Mouse (Mus musculus) mature B cell (primary cell): ENCODE measurements around the gene Dcxr.
"Not testable (repeated sequence)": the region's sequence is repeated elsewhere in the genome, so short reads cannot be mapped to it uniquely, and the experiment has no call there.

Experiments
- in situ Hi-C: fragments of 300-500 bp; cut with MboI; formaldehyde crosslinking; loops from 2 replicates; pipeline ENCODE4 v1.14.3; 2019

Gene Dcxr

DNA sequence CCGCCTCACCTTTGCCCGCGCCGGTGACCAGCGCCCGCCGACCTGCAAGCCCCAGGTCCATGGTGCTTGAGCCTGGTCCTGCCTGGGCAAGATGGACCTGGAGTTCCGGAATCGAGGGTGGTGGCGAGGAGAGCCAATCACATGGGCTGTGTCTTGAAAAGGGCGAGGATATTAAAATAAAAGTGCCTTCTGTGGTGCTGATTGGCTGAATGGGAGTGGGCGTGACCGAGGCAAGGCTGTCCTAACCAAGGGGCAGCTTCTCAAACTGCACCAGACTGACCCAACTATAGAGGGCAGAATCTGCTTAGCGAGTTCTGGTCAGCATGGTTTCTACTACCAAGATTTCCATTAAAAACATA is at the start of gene Dcxr:
TSS of gene Dcxr (minus strand) at position 113 of the 359 bp plus-strand sequence.
- in situ Hi-C loops: no loop called here

DNA sequence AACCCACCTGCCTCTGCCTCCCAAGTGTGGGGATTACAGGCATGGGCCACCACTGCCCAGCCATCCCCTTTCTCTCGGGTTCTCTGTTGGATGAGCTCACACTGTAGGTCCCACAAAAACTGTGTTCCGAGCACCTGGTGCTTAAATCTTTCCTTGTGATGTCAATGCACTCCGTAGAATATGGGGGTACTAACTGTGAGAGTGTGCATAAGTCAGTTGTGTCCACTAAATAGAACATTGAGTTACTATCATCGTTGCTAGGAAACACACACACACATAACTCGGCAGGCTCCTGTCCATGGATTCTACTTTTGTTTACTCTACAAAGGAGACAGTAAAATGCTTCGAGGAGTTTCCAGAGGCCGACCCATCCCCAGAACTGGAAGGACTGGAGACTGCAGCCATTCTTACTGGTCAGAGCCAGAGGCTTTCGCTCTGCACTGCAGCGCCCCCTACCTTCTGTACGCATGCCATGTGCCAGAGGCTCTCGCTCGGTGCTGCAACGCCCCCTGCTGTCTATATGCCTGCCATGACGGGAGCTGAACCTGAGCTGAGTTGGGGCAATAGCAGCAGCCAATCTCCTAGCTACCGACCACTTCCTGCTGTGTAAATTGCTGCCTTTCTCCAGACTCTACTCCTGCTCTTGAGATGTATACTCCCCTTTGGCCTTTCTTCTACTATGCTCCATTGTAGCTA is 48.8 kb upstream of the Dcxr start:
- in situ Hi-C loops: no loop called here

DNA sequence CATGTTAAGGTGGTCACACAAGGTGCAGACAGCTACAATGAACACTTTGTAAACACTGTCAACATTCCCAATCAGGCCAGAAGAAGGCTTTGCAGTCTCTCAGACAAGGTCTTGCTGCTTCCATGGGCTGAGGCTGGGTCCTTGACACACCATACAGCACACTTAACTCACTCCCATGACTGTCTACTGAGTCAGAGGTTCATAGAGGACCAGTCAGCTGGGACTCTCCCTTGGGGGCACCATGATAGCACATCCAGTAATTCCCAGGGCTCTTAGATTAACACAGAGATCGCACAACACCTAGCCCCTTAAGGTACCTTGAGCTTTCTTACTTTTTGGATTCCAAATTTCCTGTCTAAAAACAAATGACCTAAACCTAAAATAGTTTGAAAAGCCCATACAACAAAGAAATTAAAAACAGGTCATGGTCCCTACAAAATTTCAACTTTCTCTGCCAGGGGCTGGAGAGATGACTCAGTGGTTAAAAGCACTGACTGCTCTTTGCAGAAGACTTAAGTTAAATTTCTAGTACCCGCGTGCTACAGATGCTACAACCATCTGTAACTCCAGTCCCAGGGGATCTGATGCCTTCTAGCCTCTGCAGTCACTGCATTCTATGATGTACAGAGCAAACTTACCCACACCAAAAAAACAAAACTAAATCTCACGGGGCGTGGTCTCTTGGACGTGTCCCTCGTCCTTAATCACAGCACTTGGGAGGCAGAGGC is 46.5 kb upstream of the Dcxr start:
- in situ Hi-C loops: no loop called here

DNA sequence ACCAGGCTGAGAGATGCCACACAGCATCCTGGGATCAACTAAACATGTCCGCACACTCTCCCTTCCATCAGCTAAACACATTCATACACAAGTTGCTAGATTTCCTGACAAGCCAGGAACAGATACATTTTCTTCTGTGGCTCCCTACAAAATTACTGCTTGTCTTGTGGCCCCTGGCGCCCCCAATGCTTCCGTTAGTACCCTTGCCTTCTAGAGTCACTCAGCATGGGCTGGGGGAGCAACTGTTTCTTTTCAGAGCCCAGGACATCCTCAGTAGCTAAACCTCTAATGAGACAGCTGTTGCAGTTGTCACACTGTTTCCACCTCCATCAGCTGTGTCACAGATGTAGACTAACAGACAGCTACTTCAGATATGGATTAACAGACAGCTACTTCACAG is 45.7 kb upstream of the Dcxr start:
- in situ Hi-C loops: no loop called here

DNA sequence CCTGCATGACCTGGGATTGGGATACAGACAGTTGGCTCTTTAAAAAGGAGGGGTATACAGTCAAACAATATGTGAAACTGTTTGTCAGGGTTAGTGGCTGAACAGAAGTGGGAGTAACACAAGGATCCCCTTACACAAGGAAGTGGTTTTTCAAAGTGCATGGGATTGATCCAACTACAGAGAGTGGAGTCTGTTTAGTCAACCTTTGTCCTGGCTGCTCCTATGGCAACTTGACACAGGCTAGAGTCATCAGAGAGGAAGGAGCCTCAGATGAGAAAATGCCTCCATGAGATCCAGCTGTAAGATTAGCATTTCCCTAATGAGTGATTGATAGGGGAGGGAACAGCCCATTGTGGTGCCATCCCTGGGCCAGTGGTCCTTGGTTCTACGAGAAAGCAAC is 41.1 kb upstream of the Dcxr start:
- in situ Hi-C loops: no loop called here

DNA sequence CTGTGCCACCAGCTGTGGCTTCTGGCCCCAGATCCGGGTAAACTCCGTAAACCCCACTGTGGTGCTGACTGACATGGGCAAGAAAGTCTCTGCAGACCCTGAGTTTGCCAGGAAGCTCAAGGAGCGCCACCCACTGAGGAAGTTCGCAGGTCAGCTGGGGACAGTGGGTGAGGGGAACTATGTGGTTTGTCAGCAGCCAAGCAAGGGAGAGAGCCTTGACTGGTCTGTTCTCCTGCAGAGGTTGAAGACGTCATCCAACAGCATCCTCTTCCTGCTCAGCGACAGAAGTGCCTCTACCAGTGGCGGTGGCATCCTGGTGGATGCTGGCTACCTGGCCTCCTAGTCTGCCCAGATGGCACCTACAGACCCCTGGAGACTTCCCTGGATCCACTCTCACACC is 39.9 kb upstream of the Dcxr start:
- in situ Hi-C loops: not testable (repeated sequence)

DNA sequence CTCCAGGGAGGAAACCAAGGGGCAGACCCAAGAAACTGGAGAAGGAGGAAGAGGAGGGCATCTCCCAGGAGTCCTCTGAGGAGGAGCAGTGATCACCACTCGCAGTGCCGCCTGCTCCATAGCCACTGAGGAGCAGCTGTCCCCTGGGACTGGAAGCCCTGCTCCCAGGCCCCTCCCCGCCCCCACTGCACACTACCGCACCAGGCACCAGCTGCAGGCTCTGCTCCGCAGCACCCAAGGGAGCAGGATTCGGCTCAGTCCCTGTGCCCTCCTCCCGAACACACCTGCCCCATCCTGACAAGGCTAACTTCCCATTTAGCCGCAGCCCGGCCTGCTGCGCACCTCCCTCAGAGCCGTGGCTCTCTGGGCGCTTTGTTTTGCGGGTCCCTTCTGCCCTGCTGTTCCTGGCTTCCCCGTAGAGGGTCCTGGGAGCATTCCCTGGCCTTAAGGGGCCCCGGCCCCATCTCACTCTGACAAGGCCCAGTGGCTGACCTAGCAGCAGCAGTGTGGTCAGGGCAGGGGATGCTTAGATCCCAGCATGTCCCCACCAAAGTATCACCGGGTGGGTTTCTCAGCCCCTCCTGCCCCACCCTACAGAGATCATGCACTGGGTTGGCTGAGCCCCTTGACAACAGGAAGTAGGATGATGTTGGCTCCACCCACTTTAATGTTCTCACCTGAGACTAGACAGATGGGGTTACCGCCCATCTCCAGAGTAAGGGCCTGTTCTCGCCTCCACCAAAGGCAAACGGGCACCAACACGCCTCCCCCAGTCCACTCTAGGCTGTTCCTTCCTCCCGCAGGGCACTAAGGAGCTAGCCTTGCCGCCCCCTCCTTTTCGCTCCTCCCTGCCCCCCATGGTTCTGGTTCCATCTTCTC is 36.3 kb upstream of the Dcxr start:
- in situ Hi-C loops: not testable (repeated sequence)

DNA sequence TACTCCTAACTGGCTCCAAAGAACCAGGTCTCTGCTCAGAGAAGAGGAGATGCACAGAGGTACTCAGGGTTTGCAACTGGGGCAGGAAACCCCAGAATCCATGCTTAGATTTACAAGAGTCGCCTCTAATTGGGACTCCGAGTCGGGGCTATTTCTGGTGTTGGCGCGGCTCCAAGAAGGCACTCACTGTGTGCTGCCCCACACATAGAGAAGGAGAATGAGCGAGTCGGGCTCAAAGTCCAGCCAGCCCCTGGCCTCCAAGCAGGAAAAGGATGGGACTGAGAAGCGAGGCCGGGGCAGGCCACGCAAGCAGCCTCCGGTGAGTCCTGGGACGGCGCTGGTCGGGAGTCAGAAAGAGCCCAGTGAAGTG is 35.6 kb upstream of the Dcxr start, which contains the start of gene Hmga1b:
TSS of gene Hmga1b (plus strand) at position 123 of the 370 bp plus-strand sequence.
- in situ Hi-C loops: not testable (repeated sequence)

DNA sequence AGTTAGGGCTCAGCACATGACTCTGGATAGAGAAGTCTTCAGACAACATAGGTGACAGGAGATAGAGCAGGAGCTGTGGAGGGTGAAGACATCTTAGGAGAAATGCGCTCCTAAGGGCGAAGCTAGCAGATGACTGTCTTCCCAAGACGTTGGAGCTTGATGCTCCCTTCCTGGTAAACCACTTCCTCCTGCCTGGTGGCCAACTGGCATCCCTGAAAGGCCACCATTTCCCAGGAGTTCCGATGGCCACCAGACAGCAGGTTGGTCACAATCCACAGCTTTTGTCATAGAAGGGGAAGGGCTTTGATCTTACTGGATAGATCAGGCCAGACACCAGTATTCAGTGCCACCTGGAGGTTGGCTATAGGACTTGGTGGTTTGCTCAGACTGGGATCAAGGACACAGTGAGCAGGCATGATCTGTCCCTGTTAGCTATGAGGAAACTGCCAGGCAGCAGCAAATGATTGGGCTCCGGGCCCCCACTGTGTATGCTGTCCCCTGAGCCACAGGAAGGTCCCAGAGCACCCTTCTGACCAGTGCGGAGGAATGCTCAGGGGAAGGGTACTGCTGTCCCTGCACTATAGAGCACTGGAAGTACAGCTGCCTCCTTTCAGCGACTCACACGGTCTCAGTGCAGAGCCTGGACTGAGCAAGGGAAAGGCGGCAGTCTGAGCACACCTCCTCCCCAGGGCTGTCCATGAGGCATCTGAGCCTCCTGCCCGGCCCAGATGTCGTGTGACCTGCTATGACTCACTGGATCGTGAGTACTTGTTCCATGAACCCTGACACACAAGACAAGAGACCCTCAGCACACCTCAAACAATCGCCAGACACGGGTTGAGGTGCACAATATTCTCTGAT is 35.0 kb upstream of the Dcxr start:
- in situ Hi-C loops: no loop called here

DNA sequence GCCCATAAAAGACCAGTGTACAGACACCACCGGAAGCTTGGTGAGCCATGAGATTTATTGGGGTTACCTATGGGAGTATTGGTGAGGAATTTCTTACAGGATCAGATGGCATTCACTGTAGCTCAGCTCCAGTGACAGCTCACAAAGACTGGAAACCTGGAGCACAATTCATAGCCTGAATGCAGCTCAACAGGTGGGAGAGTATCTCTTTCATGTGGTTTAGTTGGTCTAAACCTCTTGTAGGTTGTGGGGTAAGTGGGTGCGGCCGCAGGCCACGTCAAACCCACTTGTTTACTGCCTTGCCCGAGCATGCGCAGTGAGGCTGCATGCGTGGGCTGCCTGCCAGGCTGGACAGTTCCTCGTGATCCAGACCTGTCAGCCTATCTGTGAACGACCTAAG is 33.2 kb upstream of the Dcxr start:
- in situ Hi-C loops: no loop called here

DNA sequence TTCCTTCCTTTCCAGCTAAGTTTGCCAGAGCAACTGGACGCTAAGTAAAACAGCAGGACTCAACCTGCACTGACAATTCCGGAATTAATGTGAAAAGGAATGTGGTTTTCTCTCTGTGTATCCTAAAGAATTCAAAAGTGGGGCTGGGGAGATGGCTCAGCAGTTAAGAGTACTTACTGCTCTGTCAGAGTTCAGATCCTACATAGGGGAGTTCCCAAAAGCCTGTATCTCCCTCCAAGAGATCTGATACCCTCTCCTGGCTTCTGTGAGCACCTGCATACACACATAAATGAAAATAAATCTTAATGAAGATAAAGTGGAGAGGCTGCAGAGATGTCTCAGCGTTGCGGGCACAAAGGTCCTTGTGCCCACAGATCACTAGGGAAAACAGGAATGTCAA is 24.5 kb upstream of the Dcxr start:
- in situ Hi-C loops: no loop called here

DNA sequence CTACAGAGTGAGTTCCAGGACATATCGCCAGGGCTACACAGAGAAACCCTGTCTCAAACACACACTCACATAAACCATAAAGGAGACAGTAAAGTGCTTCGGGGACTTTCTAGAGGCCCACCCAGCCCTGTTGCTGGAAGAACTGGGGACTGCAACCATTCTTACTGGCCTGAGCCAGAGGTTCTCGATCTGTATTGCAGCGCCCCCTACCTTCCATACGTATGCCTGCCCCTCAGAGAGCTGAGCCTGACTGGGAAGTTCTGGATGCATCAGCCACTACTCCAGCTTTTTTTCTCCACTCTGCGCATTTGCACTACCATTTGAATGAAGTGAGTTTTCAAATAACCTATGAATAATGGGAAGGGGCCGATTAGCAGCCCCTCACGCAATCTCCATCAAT is 22.3 kb upstream of the Dcxr start:
- in situ Hi-C loops: no loop called here

DNA sequence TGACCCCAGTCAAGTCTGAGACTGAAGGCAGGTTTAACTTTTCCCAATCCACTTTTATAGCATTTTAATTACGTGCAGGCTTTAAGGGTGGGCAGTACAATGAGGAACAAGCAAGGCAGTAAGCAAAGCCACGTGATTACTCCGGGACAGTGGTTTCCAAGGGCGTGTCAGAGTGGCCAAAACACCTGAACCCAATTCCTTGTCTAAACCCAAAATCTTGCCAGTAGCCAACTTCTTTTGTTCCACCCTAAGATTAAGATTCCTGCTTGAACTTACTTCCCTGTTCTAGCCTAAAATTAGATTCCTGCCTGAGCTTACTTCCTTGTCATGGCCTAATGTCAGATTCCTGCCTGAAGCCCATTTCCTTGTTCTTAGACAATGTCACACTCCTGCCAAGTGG is 20.9 kb upstream of the Dcxr start:
- in situ Hi-C loops: no loop called here

DNA sequence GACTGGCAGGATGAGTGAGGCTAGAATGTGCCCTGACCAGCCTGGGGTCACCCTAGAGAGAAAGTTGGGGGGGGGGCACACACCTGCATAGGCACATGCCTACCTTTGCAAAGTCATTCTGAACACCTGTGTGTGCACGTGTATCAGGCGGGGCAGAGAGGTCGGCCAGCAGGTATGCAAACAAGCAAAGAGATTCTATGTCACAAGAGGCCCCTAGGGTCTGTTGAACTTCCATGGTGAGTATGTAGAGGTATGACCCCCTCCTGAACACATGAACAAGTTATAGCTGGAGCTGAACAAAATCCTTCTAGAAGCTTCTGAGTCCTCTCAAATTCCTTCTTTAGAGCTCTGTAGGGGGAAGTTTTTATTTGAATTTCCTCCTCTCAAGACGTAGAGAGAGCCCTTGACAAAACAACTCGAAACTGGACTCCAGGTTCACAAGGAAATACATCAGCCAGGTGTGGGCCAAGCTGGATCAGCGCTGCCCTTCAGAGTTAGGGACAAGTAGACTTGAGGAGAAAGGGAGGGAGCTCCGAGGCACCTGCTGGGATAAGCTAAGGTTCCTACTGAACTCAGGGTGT is 17.1 kb upstream of the Dcxr start:
- in situ Hi-C loops: no loop called here

DNA sequence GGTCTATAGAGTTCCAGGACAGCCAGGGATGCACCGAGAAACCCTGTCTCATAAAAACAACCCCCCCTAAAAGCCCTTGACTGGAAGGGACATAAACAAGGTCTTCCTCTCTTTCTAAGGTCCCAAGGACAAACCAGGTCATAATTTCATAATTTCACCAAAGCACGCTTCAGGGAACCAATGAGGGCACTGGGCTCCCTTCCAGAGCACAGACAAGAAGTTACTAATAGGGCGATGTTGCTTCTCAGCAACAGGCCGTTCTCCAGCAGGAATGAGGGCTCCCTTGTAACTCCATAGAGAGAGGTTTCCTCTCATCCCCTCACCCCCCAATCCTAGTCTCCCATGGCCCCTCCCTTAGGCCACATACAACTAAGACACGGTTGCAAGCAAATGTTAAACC is 13.9 kb upstream of the Dcxr start:
- in situ Hi-C loops: no loop called here

DNA sequence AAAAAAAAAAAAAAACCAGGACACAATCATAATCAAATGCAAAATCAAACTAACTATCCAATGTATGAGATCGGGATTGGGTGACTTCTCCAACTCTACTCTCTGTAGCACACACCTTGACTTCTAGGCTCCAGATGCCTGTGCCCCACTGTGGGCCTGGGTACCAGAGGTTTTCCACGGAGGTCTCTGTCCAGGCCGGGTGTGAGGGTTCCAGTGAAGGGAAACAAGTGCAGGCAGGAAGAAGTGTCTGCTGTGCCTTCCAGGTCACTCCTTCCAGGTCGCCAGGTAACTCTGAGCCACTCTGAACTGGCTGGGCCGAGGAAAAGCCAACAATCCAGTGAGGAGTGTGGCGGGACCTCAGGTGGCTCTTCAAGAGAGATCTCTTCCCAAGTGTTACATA is 9.3 kb upstream of the Dcxr start:
- in situ Hi-C loops: no loop called here

DNA sequence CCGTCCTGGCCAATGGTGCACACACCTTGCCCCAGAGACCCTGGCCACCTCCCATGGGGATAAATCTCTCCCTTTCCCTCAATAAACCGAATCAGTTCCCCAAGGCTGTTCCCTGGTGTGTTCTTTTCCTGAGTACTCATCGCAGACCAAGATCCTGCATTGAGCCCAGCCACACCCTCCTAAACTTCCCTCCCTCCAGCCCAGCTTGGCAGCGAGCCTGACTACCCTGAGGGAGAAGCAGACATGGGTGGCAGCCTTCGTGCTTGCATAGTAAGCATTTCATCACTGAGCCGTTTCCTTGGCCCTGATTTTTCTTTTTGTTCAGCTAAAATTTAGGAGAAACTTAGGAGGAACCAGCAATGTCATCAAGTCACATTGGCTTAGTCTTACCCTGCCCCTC is 6.4 kb upstream of the Dcxr start:
- in situ Hi-C loops: no loop called here

DNA sequence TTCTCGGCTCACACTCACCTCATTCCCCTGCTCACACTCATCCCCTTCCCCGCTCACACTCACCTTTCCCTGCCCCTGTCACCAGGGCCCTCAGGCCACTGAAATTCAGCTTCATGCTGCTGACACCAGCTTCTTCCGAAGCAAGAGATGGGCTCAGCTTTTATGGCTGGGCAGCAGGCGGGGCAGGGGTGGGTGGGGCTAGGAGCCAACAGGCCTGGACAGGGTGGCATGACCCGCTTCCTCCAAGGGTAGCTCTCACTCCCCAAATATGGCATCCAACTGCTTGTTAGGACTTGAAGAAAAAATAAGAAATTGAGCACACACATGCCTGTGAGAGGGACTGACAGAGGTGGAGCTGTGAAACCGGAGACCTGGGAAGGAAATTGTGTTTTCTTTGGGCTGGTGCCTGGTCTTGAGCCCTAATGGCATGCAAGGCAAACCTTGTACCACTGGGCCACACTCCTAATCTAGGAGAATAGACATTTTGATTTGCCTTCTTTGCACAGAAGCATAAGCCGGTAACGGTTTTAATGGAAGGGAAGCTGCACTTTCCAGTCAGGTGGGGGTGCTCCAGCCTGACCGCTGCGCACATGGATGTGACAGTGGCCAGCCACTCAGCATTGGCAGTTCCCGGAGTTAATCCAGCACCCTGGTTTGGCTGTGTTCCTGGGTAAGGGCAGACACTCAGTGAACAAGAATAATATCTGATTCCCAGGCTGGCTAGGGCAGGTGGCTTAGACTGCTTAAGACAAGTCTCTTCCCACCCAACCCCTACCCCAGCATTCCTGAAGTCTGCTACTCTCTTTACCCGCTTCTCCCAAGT is 5.0 kb upstream of the Dcxr start, which contains the start of gene Cbr2:
TSS of gene Cbr2 (minus strand) at position 257 of the 823 bp plus-strand sequence.
- in situ Hi-C loops: no loop called here

DNA sequence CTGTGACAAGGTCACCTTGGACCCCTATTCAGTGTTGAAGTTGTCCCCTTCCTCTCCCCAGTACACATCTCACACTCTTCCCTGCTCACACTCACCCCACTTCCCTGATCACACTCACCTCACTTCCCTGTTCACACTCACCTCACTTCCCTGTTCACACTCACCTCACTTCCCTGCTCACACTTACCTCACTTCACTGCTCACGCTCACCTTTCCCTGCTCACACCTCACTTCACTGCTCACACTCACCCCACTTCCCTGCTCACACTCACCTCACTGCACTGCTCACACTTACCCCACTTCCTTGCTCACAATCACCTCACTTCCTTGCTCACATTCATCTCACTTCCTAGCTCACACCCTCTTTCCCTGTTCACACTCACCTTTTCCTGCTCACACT is 4.3 kb upstream of the Dcxr start:
- in situ Hi-C loops: no loop called here

DNA sequence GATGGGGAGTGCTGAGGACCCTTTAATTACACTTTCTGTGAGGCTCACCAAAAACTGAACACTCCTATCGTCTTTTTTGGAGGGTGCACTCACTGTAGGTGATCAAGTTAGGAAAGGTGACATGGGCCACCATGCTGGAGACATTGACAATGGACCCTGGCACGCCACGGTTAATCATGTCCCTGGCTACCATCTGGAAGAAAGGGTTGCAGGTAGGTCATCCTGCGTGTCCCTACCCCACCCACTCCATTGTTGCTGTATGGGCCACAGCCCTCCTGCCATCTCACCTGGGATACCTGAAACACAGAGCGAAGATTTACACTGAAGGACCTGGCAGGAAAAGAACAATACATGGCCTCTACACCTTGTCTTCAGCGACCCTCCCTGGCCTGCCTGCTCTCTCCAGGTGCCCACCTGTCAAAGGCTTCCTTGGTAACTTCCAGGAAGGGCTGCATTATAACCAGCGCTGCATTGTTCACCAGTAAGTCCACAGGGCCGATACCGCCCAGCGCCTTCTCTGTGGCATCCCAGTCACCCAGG is 3.3 kb upstream of the Dcxr start:
- in situ Hi-C loops: no loop called here
